Mouse (Mus musculus): Measurements from ENCODE around the gene Gpr156. TPM values are rescaled to one million over a fixed set of nuclear protein-coding genes. Genes with fewer than 3 reads are reported as not detected.

The Gpr156 gene
- polyA plus RNA-seq, 1 experiment from 2014 or later = 1.3 TPM

- 90% methylated on average over 1 of the region's 1 CpGs for WGBS
- 0 out of 2 replicates have a peak, but pooled peaks cover 4% of the 10 kb centered on the region for H3K9me3 ChIP-seq (ENCODE audit: low read length)
- no peak for ATAC-seq (ENCODE audit: low FRiP score, low TSS enrichment)
Observed at GRCm38 (mm10) chr16:37911086-37911485, 5.2 kb upstream of the Gpr156 start.

GRCm38 (mm10) chr16:37916818-37917201, 514 bp downstream of the Gpr156 start:
- Histone ChIP-seq H3K4me1 (ENCODE audit: insufficient read depth, low read length) (peaks cover 7% of the 10 kb centered on the region; the same call in 1 of the 2 replicates), H3K4me3 (ENCODE audit: low read length) (peak overlapping the region; percentile 60), H3K9ac (replicated peaks; ENCODE audit: low read length) (no peak overlapping the region; the same call in 1 of the 2 replicates), H3K4me2 (replicated peaks; ENCODE audit: low read depth, low read length) (peak overlapping the region; percentile 98), H3K27me3 (ENCODE audit: insufficient read depth, low read length) (no peaks in the 10 kb centered on the region), H3K27ac (ENCODE audit: low read length) (no peak overlapping the region), H3K9me3 (ENCODE audit: low read length) (0 out of 2 replicates have a peak, but pooled peaks cover 3% of the 10 kb centered on the region), H3K36me3 (ENCODE audit: insufficient read depth, low read length) (no peaks in the 10 kb centered on the region)
- 19% methylated on average over 7 of the region's 7 CpGs for WGBS
- ATAC-seq (ENCODE audit: low FRiP score, low TSS enrichment) = peak; percentile 55; the same call in 1 of the 2 replicates

More at GRCm38 (mm10) chr16:37911086-37911485, 5.2 kb upstream of the Gpr156 start:
- Histone ChIP-seq H3K4me3 (ENCODE audit: low read length) (no peak overlapping the region), H3K4me1 (ENCODE audit: insufficient read depth, low read length) (peaks cover 3% of the 10 kb centered on the region; the same call in 1 of the 2 replicates), H3K27me3 (ENCODE audit: insufficient read depth, low read length) (no peaks in the 10 kb centered on the region), H3K36me3 (ENCODE audit: insufficient read depth, low read length) (no peaks in the 10 kb centered on the region), H3K27ac (ENCODE audit: low read length) (no peak overlapping the region), H3K9ac (replicated peaks; ENCODE audit: low read length) (no peak overlapping the region), H3K4me2 (replicated peaks; ENCODE audit: low read depth, low read length) (no peak overlapping the region)

GRCm38 (mm10) chr16:37919000-37919399, 2.7 kb downstream of the Gpr156 start:
- H3K27ac ChIP-seq (ENCODE audit: low read length) = no peak overlapping the region
- no peaks in the 10 kb centered on the region for H3K36me3 ChIP-seq (ENCODE audit: insufficient read depth, low read length)
- 87% methylated on average over 6 of the region's 6 CpGs for WGBS

GRCm38 (mm10) chr16:37920842-37921409, 4.6 kb downstream of the Gpr156 start:
- no peak overlapping the region for H3K4me3 ChIP-seq (ENCODE audit: low read length)
- no peaks in the 10 kb centered on the region for H3K36me3 ChIP-seq (ENCODE audit: insufficient read depth, low read length)
- H3K4me2 ChIP-seq (replicated peaks; ENCODE audit: low read depth, low read length) = no peak overlapping the region
- no peak for ATAC-seq (ENCODE audit: low FRiP score, low TSS enrichment)
- H3K27me3 ChIP-seq (ENCODE audit: insufficient read depth, low read length) = no peaks in the 10 kb centered on the region
- H3K9ac ChIP-seq (replicated peaks; ENCODE audit: low read length) = no peak overlapping the region
- no peak overlapping the region for H3K27ac ChIP-seq (ENCODE audit: low read length)
- H3K9me3 ChIP-seq (ENCODE audit: low read length) = 0 out of 2 replicates have a peak, but pooled peaks cover 3% of the 10 kb centered on the region
- peaks cover 6% of the 10 kb centered on the region; the same call in 1 of the 2 replicates for H3K4me1 ChIP-seq (ENCODE audit: insufficient read depth, low read length)
- WGBS = 71% methylated on average over 8 of the region's 8 CpGs

More at GRCm38 (mm10) chr16:37919000-37919399, 2.7 kb downstream of the Gpr156 start:
- Histone ChIP-seq H3K27me3 (ENCODE audit: insufficient read depth, low read length) (no peaks in the 10 kb centered on the region), H3K9ac (replicated peaks; ENCODE audit: low read length) (no peak overlapping the region), H3K4me2 (replicated peaks; ENCODE audit: low read depth, low read length) (no peak overlapping the region), H3K4me1 (ENCODE audit: insufficient read depth, low read length) (peaks cover 7% of the 10 kb centered on the region; the same call in 1 of the 2 replicates), H3K9me3 (ENCODE audit: low read length) (0 out of 2 replicates have a peak, but pooled peaks cover 3% of the 10 kb centered on the region), H3K4me3 (ENCODE audit: low read length) (no peak overlapping the region)
- no peak for ATAC-seq (ENCODE audit: low FRiP score, low TSS enrichment)

- H3K27ac ChIP-seq (ENCODE audit: low read length) = no peak overlapping the region
- no peaks in the 10 kb centered on the region for H3K27me3 ChIP-seq (ENCODE audit: insufficient read depth, low read length)
- no peaks in the 10 kb centered on the region for H3K9me3 ChIP-seq (ENCODE audit: low read length)
- H3K36me3 ChIP-seq (ENCODE audit: insufficient read depth, low read length) = no peaks in the 10 kb centered on the region
- WGBS = 62% methylated on average over 7 of the region's 7 CpGs
- no peak overlapping the region for H3K9ac ChIP-seq (replicated peaks; ENCODE audit: low read length)
- ATAC-seq (ENCODE audit: low FRiP score, low TSS enrichment) = no peak
- no peaks in the 10 kb centered on the region for H3K4me1 ChIP-seq (ENCODE audit: insufficient read depth, low read length)
- H3K4me2 ChIP-seq (replicated peaks; ENCODE audit: low read depth, low read length) = no peak overlapping the region
- H3K4me3 ChIP-seq (ENCODE audit: low read length) = no peak overlapping the region
Observed at GRCm38 (mm10) chr16:37926087-37926486, 9.8 kb downstream of the Gpr156 start.

- no peaks in the 10 kb centered on the region for H3K4me1 ChIP-seq (ENCODE audit: insufficient read depth, low read length)
- H3K9ac ChIP-seq (replicated peaks; ENCODE audit: low read length) = no peak overlapping the region
- H3K4me2 ChIP-seq (replicated peaks; ENCODE audit: low read depth, low read length) = no peak overlapping the region
- no peaks in the 10 kb centered on the region for H3K27me3 ChIP-seq (ENCODE audit: insufficient read depth, low read length)
- H3K9me3 ChIP-seq (ENCODE audit: low read length) = no peaks in the 10 kb centered on the region
- H3K27ac ChIP-seq (ENCODE audit: low read length) = no peak overlapping the region
- H3K36me3 ChIP-seq (ENCODE audit: insufficient read depth, low read length) = no peaks in the 10 kb centered on the region
- 50% methylated on average over 4 of the region's 4 CpGs for WGBS
- H3K4me3 ChIP-seq (ENCODE audit: low read length) = no peak overlapping the region
- ATAC-seq (ENCODE audit: low FRiP score, low TSS enrichment) = no peak
Observed at GRCm38 (mm10) chr16:37927117-37927516, 10.8 kb downstream of the Gpr156 start.

- H3K4me3 ChIP-seq (ENCODE audit: low read length) = no peak overlapping the region
- H3K4me1 ChIP-seq (ENCODE audit: insufficient read depth, low read length) = no peaks in the 10 kb centered on the region
- ATAC-seq (ENCODE audit: low FRiP score, low TSS enrichment) = no peak
- H3K36me3 ChIP-seq (ENCODE audit: insufficient read depth, low read length) = no peaks in the 10 kb centered on the region
- H3K27me3 ChIP-seq (ENCODE audit: insufficient read depth, low read length) = no peaks in the 10 kb centered on the region
- no peak overlapping the region for H3K27ac ChIP-seq (ENCODE audit: low read length)
- no peaks in the 10 kb centered on the region for H3K9me3 ChIP-seq (ENCODE audit: low read length)
- no peak overlapping the region for H3K4me2 ChIP-seq (replicated peaks; ENCODE audit: low read depth, low read length)
- H3K9ac ChIP-seq (replicated peaks; ENCODE audit: low read length) = no peak overlapping the region
- 75% methylated on average over 2 of the region's 2 CpGs for WGBS
Observed at GRCm38 (mm10) chr16:37929006-37929405, 12.7 kb downstream of the Gpr156 start.

GRCm38 (mm10) chr16:37929626-37930025, 13.3 kb downstream of the Gpr156 start:
- no peak overlapping the region for H3K9ac ChIP-seq (replicated peaks; ENCODE audit: low read length)
- no peak overlapping the region for H3K27ac ChIP-seq (ENCODE audit: low read length)
- H3K4me2 ChIP-seq (replicated peaks; ENCODE audit: low read depth, low read length) = no peak overlapping the region
- 86% methylated on average over 2 of the region's 2 CpGs for WGBS
- H3K36me3 ChIP-seq (ENCODE audit: insufficient read depth, low read length) = no peaks in the 10 kb centered on the region
- no peak overlapping the region for H3K4me3 ChIP-seq (ENCODE audit: low read length)
- H3K9me3 ChIP-seq (ENCODE audit: low read length) = no peaks in the 10 kb centered on the region
- no peaks in the 10 kb centered on the region for H3K27me3 ChIP-seq (ENCODE audit: insufficient read depth, low read length)
- no peak for ATAC-seq (ENCODE audit: low FRiP score, low TSS enrichment)
- H3K4me1 ChIP-seq (ENCODE audit: insufficient read depth, low read length) = no peaks in the 10 kb centered on the region

- Histone ChIP-seq H3K9ac (replicated peaks; ENCODE audit: low read length) (no peak overlapping the region), H3K9me3 (ENCODE audit: low read length) (no peaks in the 10 kb centered on the region), H3K27me3 (ENCODE audit: insufficient read depth, low read length) (no peaks in the 10 kb centered on the region), H3K27ac (ENCODE audit: low read length) (no peak overlapping the region), H3K4me2 (replicated peaks; ENCODE audit: low read depth, low read length) (no peak overlapping the region), H3K4me1 (ENCODE audit: insufficient read depth, low read length) (no peaks in the 10 kb centered on the region), H3K36me3 (ENCODE audit: insufficient read depth, low read length) (no peaks in the 10 kb centered on the region), H3K4me3 (ENCODE audit: low read length) (no peak overlapping the region)
- no peak for ATAC-seq (ENCODE audit: low FRiP score, low TSS enrichment)
- 83% methylated on average over 2 of the region's 2 CpGs for WGBS
Observed at GRCm38 (mm10) chr16:37934932-37935331, 18.6 kb downstream of the Gpr156 start.

- 0 out of 2 replicates have a peak, but pooled peaks cover 2% of the 10 kb centered on the region for H3K4me1 ChIP-seq (ENCODE audit: insufficient read depth, low read length)
- H3K9me3 ChIP-seq (ENCODE audit: low read length) = no peaks in the 10 kb centered on the region
- WGBS = 48% methylated on average over 8 of the region's 8 CpGs
- H3K4me3 ChIP-seq (ENCODE audit: low read length) = no peak overlapping the region
- no peak overlapping the region for H3K9ac ChIP-seq (replicated peaks; ENCODE audit: low read length)
- H3K27me3 ChIP-seq (ENCODE audit: insufficient read depth, low read length) = no peaks in the 10 kb centered on the region
- no peak overlapping the region for H3K27ac ChIP-seq (ENCODE audit: low read length)
- ATAC-seq (ENCODE audit: low FRiP score, low TSS enrichment) = no peak
- H3K36me3 ChIP-seq (ENCODE audit: insufficient read depth, low read length) = no peaks in the 10 kb centered on the region
- H3K4me2 ChIP-seq (replicated peaks; ENCODE audit: low read depth, low read length) = no peak overlapping the region
Observed at GRCm38 (mm10) chr16:37937276-37937675, 21.0 kb downstream of the Gpr156 start.

Measured in kidney, embryonic 16.5 days (tissue).